ENCODE assay signal across 8 mouse cellular contexts in the genomic region with DNA sequence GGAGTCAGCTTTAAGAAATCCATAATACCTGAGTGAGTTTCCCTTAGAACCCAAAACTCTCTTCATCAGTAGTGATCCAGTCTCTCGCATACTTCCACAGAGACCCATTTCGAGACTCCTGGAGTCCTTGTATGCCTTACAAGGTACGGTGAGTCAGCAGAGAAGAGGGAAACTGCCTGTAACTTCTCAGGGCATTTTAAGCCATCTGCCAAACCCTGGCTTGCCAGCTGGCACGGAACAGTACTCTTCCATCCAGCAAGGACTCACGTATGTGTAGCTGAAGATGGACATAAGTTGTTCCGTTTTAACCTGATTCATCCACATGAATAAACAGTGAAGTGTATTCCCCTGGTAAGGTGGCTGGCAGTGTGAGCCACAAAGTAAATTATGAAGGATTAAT.
A peak's percentile ranks its signal among the peaks of the same experiment; 100 is the strongest.
DNase-seq lines count a peak whose midpoint lies in the region; ATAC-seq lines count a peak whose summit lies in the region.

No protein-coding gene starts in this region.

- DNase-seq in frontal cortex, postnatal 25 days (ENCODE audit: low spot score in 2 of 2) = no peak
- DNase-seq in 3134 (ENCODE audit: extremely low read depth, insufficient read length, low spot score) = peak; percentile 83
- peak; percentile 9 for DNase-seq in cerebellum, adult 9-11 months
- peak; percentile 33 for DNase-seq in lung, postnatal 36 days
- no peak for DNase-seq in gastrocnemius, postnatal 25 days

- peak; percentile 91 for ATAC-seq in frontal cortex, adult (ENCODE audit: low TSS enrichment)
- ATAC-seq in activated CD4-positive, CD25-positive, alpha-beta regulatory T cell, adult 4 months = no peak
- ATAC-seq in CD4-positive, CD25-positive, alpha-beta regulatory T cell, adult 4 months = no peak

Comparison
In these comparisons a context has a peak if more than half of its experiments do, and no peak if none do; other contexts are left out.
1. DNase-seq: peak in 3134 (single experiment), cerebellum, adult 9-11 months (single experiment) and lung, postnatal 36 days (single experiment); none in frontal cortex, postnatal 25 days (0 of 2) and gastrocnemius, postnatal 25 days (single experiment).